Comparison of ENCODE assay signal across 8 mouse cellular contexts in the genomic region with DNA sequence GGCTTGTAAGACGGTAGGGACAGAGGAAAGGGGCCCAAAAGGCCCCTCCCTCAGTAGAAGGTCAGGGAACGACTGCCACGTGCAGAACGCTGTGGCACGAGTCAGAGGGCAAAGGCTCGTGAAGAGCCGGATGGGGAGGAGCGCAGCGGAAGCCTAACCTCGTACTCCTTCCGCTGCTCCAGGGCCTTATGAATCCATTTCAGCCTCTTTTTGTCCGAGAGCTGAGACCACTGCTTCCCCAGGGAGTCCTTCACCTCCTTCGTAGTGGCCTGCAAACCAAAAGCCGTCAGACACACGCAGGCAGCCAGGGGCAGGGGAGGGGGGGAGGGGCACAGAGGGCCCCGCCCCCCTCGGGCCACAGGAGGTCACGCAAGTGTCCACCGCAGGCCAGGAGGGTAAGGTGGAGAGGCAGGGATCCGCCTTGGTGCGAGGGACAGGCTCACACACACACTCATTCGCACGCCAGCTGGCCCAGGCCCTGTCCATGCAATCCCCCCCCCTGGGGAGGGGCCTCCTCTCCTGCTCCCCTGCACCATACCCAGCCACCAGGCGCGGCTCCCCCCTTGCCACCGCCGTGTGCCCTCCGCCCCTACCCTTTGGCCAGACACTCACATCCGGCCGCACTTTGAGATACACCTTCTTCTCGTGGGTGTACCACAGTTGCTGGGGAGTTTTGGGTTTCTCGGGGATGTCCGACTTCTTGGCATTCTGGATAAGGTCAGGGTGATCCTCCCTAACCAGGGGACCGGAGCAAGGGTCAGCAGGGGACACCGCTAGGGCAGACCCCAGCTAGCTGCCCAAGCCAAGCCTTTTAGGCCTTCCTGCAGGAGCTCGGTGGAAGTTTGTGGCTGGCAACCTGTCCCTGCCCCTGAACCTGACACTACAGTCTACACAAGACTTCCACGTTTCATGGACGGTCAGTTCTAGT. TPM values are rescaled to one million over a fixed set of nuclear protein-coding genes. Genes with fewer than 3 reads are reported as not detected.
A peak's percentile ranks its signal among the peaks of the same experiment; 100 is the strongest.
DNase-seq lines count a peak whose midpoint lies in the region; ATAC-seq lines count a peak whose summit lies in the region.

No protein-coding gene starts in this region.

- DNase-seq in heart, adult 9 months (ENCODE audit: low spot score in 2 of 2), result no peak
- DNase-seq in A20 (ENCODE audit: low read depth, low spot score), result peak; percentile 84
- peak; percentile 48 for DNase-seq in MN1 (ENCODE audit: low spot score)
- DNase-seq in limb, embryonic 10.5 days (ENCODE audit: low spot score), result no peak
- DNase-seq in c-Kit-positive CD71-positive TER-119-positive erythroid progenitor cells, embryonic 14.5 days (ENCODE audit: low spot score), result no peak
- DNase-seq in layer of hippocampus, postnatal 36 days, result no peak
- DNase-seq in left cerebral cortex, adult 18-20 months (ENCODE audit: low spot score in 2 of 2), result no peak

- peaks cover 83% of the 10 kb centered on the region for H3K36me3 ChIP-seq in heart, embryonic 12.5 days
- H3K36me3 ChIP-seq in limb, embryonic 10.5 days, result peaks cover 98% of the 10 kb centered on the region

- no peaks in the 10 kb centered on the region for H3K9me3 ChIP-seq in heart, embryonic 12.5 days (replicated peaks)
- no peaks in the 10 kb centered on the region for H3K9me3 ChIP-seq in limb, embryonic 10.5 days (replicated peaks)

- peak overlapping the region; percentile 58; the same call in 1 of the 2 replicates for H3K9ac ChIP-seq in heart, embryonic 12.5 days

- ATAC-seq in heart, embryonic 12.5 days (ENCODE audit: insufficient number of reproducible peaks, low FRiP score), result no peak

- H3K27ac ChIP-seq in heart, embryonic 12.5 days (ENCODE audit: poor library complexity, severe bottlenecking), result peak overlapping the region; percentile 28; the same call in 1 of the 2 replicates
- peak overlapping the region; percentile 47; the same call in 1 of the 2 replicates for H3K27ac ChIP-seq in limb, embryonic 10.5 days

- no peaks in the 10 kb centered on the region for H3K27me3 ChIP-seq in heart, embryonic 12.5 days (replicated peaks)
- no peaks in the 10 kb centered on the region for H3K27me3 ChIP-seq in limb, embryonic 10.5 days (ENCODE audit: low read depth, poor library complexity, severe bottlenecking)

- 46% methylated on average over 38 of the region's 38 CpGs for WGBS in heart, embryonic 12.5 days
- 39% methylated on average over 38 of the region's 38 CpGs for WGBS in limb, embryonic 10.5 days

- 0 out of 2 replicates have a peak overlapping the region, but pooled peaks have one; percentile 1 for H3K4me2 ChIP-seq in heart, embryonic 12.5 days

- H3K4me3 ChIP-seq in heart, embryonic 12.5 days, result 0 out of 2 replicates have a peak overlapping the region, but pooled peaks have one; percentile 0
- H3K4me3 ChIP-seq in limb, embryonic 10.5 days, result peak overlapping the region; percentile 20; the same call in 1 of the 2 replicates

- peaks cover 39% of the 10 kb centered on the region for H3K4me1 ChIP-seq in heart, embryonic 12.5 days (replicated peaks)
- H3K4me1 ChIP-seq in limb, embryonic 10.5 days, result peaks cover 45% of the 10 kb centered on the region

RNA-seq across cellular contexts. Expression of gene Ubtf, which starts 8.5 kb away (rescaled TPM):
- polyA plus RNA-seq in heart, embryonic 12.5 days (2016; fragmentation: Nextera tagmentation; extraction: Ambion mirVana), result 65.4 and 68.6 TPM in 2 replicates
- 102 and 108 TPM in 2 replicates for polyA plus RNA-seq in limb, embryonic 10.5 days (2016; fragmentation: Nextera tagmentation; extraction: Ambion mirVana)
- total RNA-seq in layer of hippocampus, postnatal 36 days (2021), result 100 to 1,000 TPM; 127 to 128 TPM
- total RNA-seq in left cerebral cortex, adult 18-20 months (2021), result 100 to 1,000 TPM; 123 to 140 TPM

RNA-seq across cellular contexts. Expression of gene Atxn7l3, which starts 14.6 kb away (rescaled TPM):
- 10.9 and 11.8 TPM in 2 replicates for polyA plus RNA-seq in heart, embryonic 12.5 days (2016; fragmentation: Nextera tagmentation; extraction: Ambion mirVana)
- 16.6 and 20.1 TPM in 2 replicates for polyA plus RNA-seq in limb, embryonic 10.5 days (2016; fragmentation: Nextera tagmentation; extraction: Ambion mirVana)
- 100 to 1,000 TPM; 172 to 173 TPM for total RNA-seq in layer of hippocampus, postnatal 36 days (2021)
- total RNA-seq in left cerebral cortex, adult 18-20 months (2021), result 100 to 1,000 TPM; 224 to 230 TPM

RNA-seq across cellular contexts. Expression of gene Tmub2, which starts 26.3 kb away (rescaled TPM):
- 35.7 and 38.9 TPM in 2 replicates for polyA plus RNA-seq in heart, embryonic 12.5 days (2016; fragmentation: Nextera tagmentation; extraction: Ambion mirVana)
- polyA plus RNA-seq in limb, embryonic 10.5 days (2016; fragmentation: Nextera tagmentation; extraction: Ambion mirVana), result 37.3 and 44.0 TPM in 2 replicates
- 10 to 100 TPM; 64.2 to 64.8 TPM for total RNA-seq in layer of hippocampus, postnatal 36 days (2021)
- 10 to 100 TPM; 65.1 to 71.0 TPM for total RNA-seq in left cerebral cortex, adult 18-20 months (2021)

RNA-seq across cellular contexts. Expression of gene Asb16, which starts 42.5 kb away (rescaled TPM):
- polyA plus RNA-seq in heart, embryonic 12.5 days (2016; fragmentation: Nextera tagmentation; extraction: Ambion mirVana), result 0.06 and 0.13 TPM in 2 replicates
- 0.06 and 0.08 TPM in 2 replicates for polyA plus RNA-seq in limb, embryonic 10.5 days (2016; fragmentation: Nextera tagmentation; extraction: Ambion mirVana)
- 1 to 10 TPM; 1.0 to 1.2 TPM for total RNA-seq in layer of hippocampus, postnatal 36 days (2021)
- 1 to 10 TPM; 2.2 to 2.9 TPM for total RNA-seq in left cerebral cortex, adult 18-20 months (2021)

RNA-seq across cellular contexts. Expression of gene Slc4a1, which starts 55.0 kb away (rescaled TPM):
- polyA plus RNA-seq in heart, embryonic 12.5 days (2016; fragmentation: Nextera tagmentation; extraction: Ambion mirVana), result 114 and 116 TPM in 2 replicates
- polyA plus RNA-seq in limb, embryonic 10.5 days (2016; fragmentation: Nextera tagmentation; extraction: Ambion mirVana), result 34.5 and 37.2 TPM in 2 replicates
- under 1 TPM; 0.10 to 0.15 TPM for total RNA-seq in layer of hippocampus, postnatal 36 days (2021)
- total RNA-seq in left cerebral cortex, adult 18-20 months (2021), result under 1 TPM; 0.09 to 0.19 TPM

Comparison
In these comparisons a context has a peak if more than half of its experiments do, and no peak if none do; other contexts are left out.
1. DNase-seq: peak in A20 (single experiment) and MN1 (single experiment); none in heart, adult 9 months (0 of 2), limb, embryonic 10.5 days (single experiment), c-Kit-positive CD71-positive TER-119-positive erythroid progenitor cells, embryonic 14.5 days (single experiment), layer of hippocampus, postnatal 36 days (0 of 2) and left cerebral cortex, adult 18-20 months (0 of 2).